Mouse (Mus musculus) kidney, adult 2 months (tissue): Measurements from ENCODE around the gene Cacna1c.

Experiments used
- CTCF ChIP-seq: fragments of 200-500 bp; conservative IDR thresholded peaks from 2 replicates; pipeline ENCODE4 v1.5.1; 2011; ENCODE audit warnings: low read depth, mild to moderate bottlenecking, control low read depth, low read length, moderate library complexity, mixed read lengths; ENCODE audit not compliant: insufficient read depth, insufficient read length
- POLR2A ChIP-seq: fragments of 200-500 bp; IDR thresholded peaks from one replicate; pipeline ENCODE4 v1.6.1; 2011; ENCODE audit warnings: low read depth, low read length, control low read depth

DNA sequence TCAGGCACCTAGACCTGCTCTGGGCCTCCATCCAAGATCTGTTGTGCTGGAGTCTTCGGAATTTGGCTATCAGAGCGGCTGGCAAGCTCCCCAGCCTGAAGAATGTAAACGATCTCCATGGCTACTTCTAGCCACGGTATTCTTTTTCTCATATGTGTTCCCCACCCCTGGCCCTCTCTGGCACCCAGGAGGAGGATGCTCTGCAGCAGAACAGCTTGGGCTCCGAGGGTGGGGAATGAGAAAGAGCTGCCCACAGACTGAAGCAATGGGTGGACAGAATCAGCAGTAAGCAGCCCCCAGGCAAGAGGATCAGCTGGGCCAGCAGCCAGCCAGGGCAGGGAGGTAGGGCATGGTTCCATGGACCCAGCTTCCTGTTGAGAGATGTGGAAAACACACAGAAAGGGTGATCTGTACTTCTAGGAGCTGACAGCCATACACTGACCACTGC is 404.3 kb downstream of the Cacna1c start:
- no peak for TF ChIP-seq POLR2A
- no peak for TF ChIP-seq CTCF
